Mouse (Mus musculus) lung, embryonic 15.5 days (tissue): ENCODE measurements around the gene Slc25a41. TPM values are rescaled to one million over a fixed set of nuclear protein-coding genes. Genes with fewer than 3 reads are reported as not detected.

Experiments
- ATAC-seq: fragments of 200-750 bp; cut with Nextera tagmentation; 2 replicates; pipeline ENCODE4 v1.8.0; 2017; ENCODE audit warnings: moderate number of reproducible peaks, borderline replicate concordance; ENCODE audit not compliant: low FRiP score, low TSS enrichment; ENCODE audit errors: extremely low read depth
- H3K27ac ChIP-seq: fragments of 300-500 bp; sonication (generic); 2 replicates; pipeline ENCODE4 v1.5.1; 2015; ENCODE audit warnings: moderate library complexity, mild to moderate bottlenecking, inconsistent platforms
- H3K27me3 ChIP-seq: fragments of 300-500 bp; sonication (generic); 2 replicates; pipeline ENCODE4 v1.6.1; 2015; ENCODE audit warnings: inconsistent platforms
- H3K36me3 ChIP-seq: fragments of 300-500 bp; sonication (generic); 2 replicates; pipeline ENCODE4 v1.6.1; 2015; ENCODE audit warnings: inconsistent platforms
- H3K4me1 ChIP-seq: fragments of 300-500 bp; sonication (generic); 2 replicates; pipeline ENCODE4 v1.6.1; 2015; ENCODE audit warnings: inconsistent platforms
- H3K4me2 ChIP-seq: fragments of 300-500 bp; sonication (generic); 2 replicates; pipeline ENCODE4 v1.6.1; 2015; ENCODE audit warnings: inconsistent platforms, mild to moderate bottlenecking, moderate library complexity
- H3K4me3 ChIP-seq: fragments of 300-500 bp; sonication (generic); 2 replicates; pipeline ENCODE4 v1.5.1; 2015; ENCODE audit warnings: mild to moderate bottlenecking, inconsistent platforms
- H3K9ac ChIP-seq: fragments of 300-500 bp; sonication (generic); 2 replicates; pipeline ENCODE4 v1.6.1; 2015; ENCODE audit warnings: inconsistent platforms
- H3K9me3 ChIP-seq: fragments of 300-500 bp; sonication (generic); 2 replicates; pipeline ENCODE4 v1.6.1; 2016; ENCODE audit warnings: inconsistent platforms
- WGBS: fragments of 180-500 bp; shearing (Covaris S2); methylation state at CpG from one replicate; pipeline ENCODE4 v1.1.7; 2015; 5-methylcytosine and 5-hydroxymethylcytosine counted together
- polyA plus RNA-seq: library from polyadenylated mRNA; unstranded; fragments of >200 nt; fragmentation: Nextera tagmentation; extraction: Ambion mirVana; gene quantifications from 2 replicates; pipeline ENCODE4 v1.2.1, GENCODE M21; 2015

The Slc25a41 gene
- polyA plus RNA-seq, 1 experiment from 2014 or later = 0.12 TPM

DNA sequence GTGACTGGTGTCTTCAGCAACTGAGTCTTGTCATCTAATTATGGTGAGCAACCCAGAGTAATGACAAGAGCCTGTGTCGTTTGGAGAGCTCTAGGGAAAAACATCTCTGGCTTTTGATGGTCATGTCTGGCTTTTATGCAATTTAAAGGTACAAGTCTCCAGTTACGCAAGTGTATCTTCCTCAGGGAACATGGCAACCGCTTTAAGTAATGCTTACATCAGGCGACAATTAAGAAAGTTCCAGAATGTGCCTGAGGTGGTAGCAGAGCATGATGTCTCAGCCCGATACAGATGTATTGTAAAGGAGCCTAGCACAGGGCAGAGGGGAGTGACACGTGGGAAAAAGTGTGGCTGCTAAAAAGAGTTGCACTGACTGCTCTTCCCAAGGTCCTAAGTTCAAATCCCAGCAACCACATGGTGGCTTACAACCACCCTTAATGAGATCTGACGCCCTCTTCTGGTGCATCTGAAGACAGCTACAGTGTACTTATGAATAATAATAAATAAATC is 52.5 kb downstream of the Slc25a41 start:
- peak overlapping the region; percentile 56; the same call in 1 of the 2 replicates for H3K9ac ChIP-seq
- WGBS = 69% methylated on average over 7 of the region's 7 CpGs

DNA sequence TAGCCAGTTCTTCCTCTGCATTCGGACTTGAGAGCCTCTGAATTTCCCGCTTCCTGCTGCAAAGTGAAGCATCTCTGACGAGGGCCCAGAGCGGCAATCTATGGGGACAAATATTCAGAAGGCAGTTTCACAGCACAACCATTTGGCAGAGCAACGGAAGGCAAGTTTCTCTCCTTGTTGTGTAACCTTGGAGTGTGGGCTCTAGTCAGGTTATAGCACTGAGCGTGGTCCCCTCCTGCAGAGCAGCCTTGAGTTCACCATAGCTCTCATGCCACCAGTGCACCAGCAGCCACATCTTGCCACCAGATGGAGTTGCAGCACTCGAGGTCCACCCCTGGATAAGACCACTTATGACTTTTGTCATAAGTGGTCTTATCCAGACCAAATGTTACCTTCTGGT is 53.0 kb downstream of the Slc25a41 start:
- H3K9me3 ChIP-seq = no peaks in the 10 kb centered on the region
- no peak for ATAC-seq
- H3K9ac ChIP-seq = no peak overlapping the region

More for the DNA sequence above, 52.5 kb downstream of the Slc25a41 start:
- Histone ChIP-seq H3K36me3 (peaks cover 16% of the 10 kb centered on the region), H3K4me2 (peak overlapping the region; percentile 89), H3K27me3 (no peaks in the 10 kb centered on the region), H3K9me3 (no peaks in the 10 kb centered on the region), H3K27ac (no peak overlapping the region), H3K4me1 (peaks cover 10% of the 10 kb centered on the region), H3K4me3 (peak overlapping the region; percentile 74)
- ATAC-seq = no peak

DNA sequence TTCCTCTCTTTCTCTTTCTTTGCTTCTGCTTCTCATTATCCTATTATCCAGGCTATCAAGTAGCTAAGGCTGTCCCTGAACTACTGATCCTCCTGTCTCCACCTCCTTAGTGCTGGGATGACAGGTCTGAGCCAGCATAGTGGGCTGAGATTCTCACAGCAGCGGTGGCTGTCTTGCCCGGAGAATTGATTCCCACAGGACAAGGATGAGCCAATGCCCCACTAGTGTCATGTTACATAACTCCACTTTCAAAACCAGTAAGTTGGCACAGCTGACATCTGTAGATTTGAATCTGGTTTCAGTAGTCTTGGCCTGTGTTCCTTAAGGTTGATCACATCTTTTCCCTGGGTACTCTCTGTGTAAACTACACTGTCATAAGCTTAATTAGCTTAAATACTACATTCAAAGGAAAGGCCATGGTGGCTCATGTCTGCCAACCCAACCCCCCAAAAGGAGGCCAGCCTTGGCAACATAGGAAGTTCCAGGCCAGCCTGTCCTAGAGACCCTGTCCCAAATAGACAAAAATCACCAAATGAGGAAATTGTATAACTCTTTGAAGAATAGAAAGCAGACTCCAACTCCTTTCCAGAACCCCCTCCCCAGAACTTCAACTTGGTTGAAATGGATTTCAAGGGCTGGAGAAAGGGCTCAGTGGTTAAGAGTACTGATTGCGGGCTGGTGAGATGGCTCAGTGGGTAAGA is 55.2 kb downstream of the Slc25a41 start:
- Histone ChIP-seq H3K9me3 (no peaks in the 10 kb centered on the region), H3K9ac (no peak overlapping the region), H3K4me3 (no peak overlapping the region), H3K27ac (no peak overlapping the region), H3K36me3 (no peaks in the 10 kb centered on the region), H3K4me1 (peaks cover 8% of the 10 kb centered on the region), H3K4me2 (no peak overlapping the region), H3K27me3 (no peaks in the 10 kb centered on the region)
- 81% methylated on average over 3 of the region's 3 CpGs for WGBS
- ATAC-seq = no peak

More for the DNA sequence above, 53.0 kb downstream of the Slc25a41 start:
- no peak overlapping the region for H3K27ac ChIP-seq
- no peak overlapping the region for H3K4me2 ChIP-seq
- H3K36me3 ChIP-seq = peaks cover 11% of the 10 kb centered on the region
- peaks cover 10% of the 10 kb centered on the region for H3K4me1 ChIP-seq
- no peak overlapping the region for H3K4me3 ChIP-seq
- 80% methylated on average over 7 of the region's 7 CpGs for WGBS
- no peaks in the 10 kb centered on the region for H3K27me3 ChIP-seq

DNA sequence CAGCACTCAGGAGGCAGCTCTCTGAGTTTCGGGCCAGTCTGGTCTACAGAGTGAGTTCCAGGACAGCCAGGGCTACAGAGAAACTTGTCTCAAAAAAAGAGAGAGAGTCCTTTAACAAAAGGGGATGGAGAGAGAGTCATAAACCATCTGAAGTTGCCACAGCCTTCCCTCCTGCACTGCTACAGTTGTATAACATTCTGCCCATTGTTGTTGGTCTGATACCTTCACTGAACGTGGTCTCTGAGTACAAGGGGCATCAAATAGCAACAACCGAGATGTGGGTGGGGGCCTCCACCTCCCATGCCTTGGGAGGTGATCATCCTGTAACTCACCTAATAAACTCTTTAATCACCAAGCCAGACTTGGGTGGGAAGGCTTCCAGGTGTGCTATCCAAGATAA is 55.8 kb downstream of the Slc25a41 start:
- H3K27ac ChIP-seq = no peak overlapping the region
- no peaks in the 10 kb centered on the region for H3K9me3 ChIP-seq
- WGBS = 67% methylated on average over 3 of the region's 3 CpGs

DNA sequence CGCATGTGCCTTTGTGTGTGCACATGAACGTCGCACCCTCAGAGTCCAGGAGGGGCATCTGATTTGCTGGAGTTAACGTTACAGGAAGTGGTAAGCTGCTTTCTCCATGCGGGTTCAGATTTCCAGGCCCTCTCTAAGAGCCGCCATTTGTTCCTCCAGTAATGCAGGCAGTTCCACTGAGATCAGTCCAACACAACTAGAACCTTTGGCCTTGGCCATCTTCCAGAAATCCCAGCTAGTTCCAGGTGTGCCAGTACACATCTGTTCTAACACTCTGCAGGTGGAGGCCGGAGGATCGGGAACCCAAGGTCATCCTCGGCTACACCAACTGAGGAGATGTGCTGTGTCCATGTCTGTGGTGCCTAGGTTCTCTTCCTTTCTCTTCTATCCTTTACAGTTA is 56.6 kb downstream of the Slc25a41 start:
- Histone ChIP-seq H3K4me3 (no peak overlapping the region), H3K4me2 (no peak overlapping the region), H3K9ac (no peak overlapping the region), H3K9me3 (no peaks in the 10 kb centered on the region), H3K27me3 (no peaks in the 10 kb centered on the region), H3K27ac (no peak overlapping the region), H3K4me1 (0 out of 2 replicates have a peak, but pooled peaks cover 3% of the 10 kb centered on the region), H3K36me3 (no peaks in the 10 kb centered on the region)
- no peak for ATAC-seq
- 71% methylated on average over 9 of the region's 9 CpGs for WGBS

More for the DNA sequence above, 55.8 kb downstream of the Slc25a41 start:
- Histone ChIP-seq H3K9ac (no peak overlapping the region), H3K4me2 (no peak overlapping the region), H3K36me3 (no peaks in the 10 kb centered on the region), H3K4me1 (0 out of 2 replicates have a peak, but pooled peaks cover 3% of the 10 kb centered on the region), H3K27me3 (no peaks in the 10 kb centered on the region), H3K4me3 (no peak overlapping the region)
- no peak for ATAC-seq

Other genes with a start within 250 kb of the Slc25a41 start
- gene Rfx2, start 210.6 kb downstream of the Slc25a41 start, polyA plus RNA-seq = 5.2 and 6.0 TPM in 2 replicates
- not detected in 2 replicates for gene Acsbg2, start 167.2 kb downstream of the Slc25a41 start, polyA plus RNA-seq
- gene 1700061G19Rik, start 166.2 kb downstream of the Slc25a41 start, polyA plus RNA-seq = 0.23 and 0.35 TPM in 2 replicates
- gene Mllt1, start 106.2 kb downstream of the Slc25a41 start, polyA plus RNA-seq = 50.0 and 53.2 TPM in 2 replicates
- gene Acer1, start 59.5 kb downstream of the Slc25a41 start, polyA plus RNA-seq = not detected in 2 replicates
- 135 and 136 TPM in 2 replicates for gene Clpp, start 51.3 kb downstream of the Slc25a41 start, polyA plus RNA-seq
- gene Alkbh7, start 44.3 kb downstream of the Slc25a41 start, polyA plus RNA-seq = 40.0 and 40.5 TPM in 2 replicates
- 0.78 TPM in 1 of 2 replicates, not detected in the other for gene Pspn, start 41.6 kb downstream of the Slc25a41 start, polyA plus RNA-seq
- 56.7 and 63.3 TPM in 2 replicates for gene Gtf2f1, start 30.4 kb downstream of the Slc25a41 start, polyA plus RNA-seq
- 0.26 and 0.50 TPM in 2 replicates for gene Gm17949, start 30.2 kb downstream of the Slc25a41 start, polyA plus RNA-seq
- 42.1 and 44.1 TPM in 2 replicates for gene Khsrp, start 10.1 kb downstream of the Slc25a41 start, polyA plus RNA-seq
- gene Crb3, start 17.5 kb upstream of the Slc25a41 start, polyA plus RNA-seq = 55.3 and 57.0 TPM in 2 replicates
- gene Slc25a23, start 18.2 kb upstream of the Slc25a41 start, polyA plus RNA-seq = 8.7 and 9.5 TPM in 2 replicates
- 4.8 and 5.6 TPM in 2 replicates for gene Dennd1c, start 36.9 kb upstream of the Slc25a41 start, polyA plus RNA-seq
- gene Tubb4a, start 46.1 kb upstream of the Slc25a41 start, polyA plus RNA-seq = 16.4 and 17.5 TPM in 2 replicates
- gene Tnfsf9, start 63.7 kb upstream of the Slc25a41 start, polyA plus RNA-seq = 8.6 and 10.4 TPM in 2 replicates
- gene Cd70, start 108.1 kb upstream of the Slc25a41 start, polyA plus RNA-seq = not detected in 2 replicates
- 0.33 and 0.36 TPM in 2 replicates for gene Tnfsf14, start 152.5 kb upstream of the Slc25a41 start, polyA plus RNA-seq
- 2.5 and 3.7 TPM in 2 replicates for gene C3, start 186.5 kb upstream of the Slc25a41 start, polyA plus RNA-seq
- 33.1 and 37.3 TPM in 2 replicates for gene Gpr108, start 206.8 kb upstream of the Slc25a41 start, polyA plus RNA-seq
- 49.0 TPM in 2 replicates for gene Trip10, start 207.8 kb upstream of the Slc25a41 start, polyA plus RNA-seq
- gene Vav1, start 237.4 kb upstream of the Slc25a41 start, polyA plus RNA-seq = 3.2 and 6.1 TPM in 2 replicates